Mouse (Mus musculus) effector memory CD4-positive, alpha-beta T cell, adult 7 months (primary cell): ENCODE results near the gene Magee2. TPM values are rescaled to one million over a fixed set of nuclear protein-coding genes. Genes with fewer than 3 reads are reported as not detected.

Experiments
- polyA plus RNA-seq: library from polyadenylated mRNA; unstranded; fragments of 100-300 nt; shearing (Covaris generic); gene quantifications from one replicate; pipeline ENCODE4 v1.2.1, GENCODE M21; 2017

The Magee2 gene
- polyA plus RNA-seq: 0.54 TPM

DNA sequence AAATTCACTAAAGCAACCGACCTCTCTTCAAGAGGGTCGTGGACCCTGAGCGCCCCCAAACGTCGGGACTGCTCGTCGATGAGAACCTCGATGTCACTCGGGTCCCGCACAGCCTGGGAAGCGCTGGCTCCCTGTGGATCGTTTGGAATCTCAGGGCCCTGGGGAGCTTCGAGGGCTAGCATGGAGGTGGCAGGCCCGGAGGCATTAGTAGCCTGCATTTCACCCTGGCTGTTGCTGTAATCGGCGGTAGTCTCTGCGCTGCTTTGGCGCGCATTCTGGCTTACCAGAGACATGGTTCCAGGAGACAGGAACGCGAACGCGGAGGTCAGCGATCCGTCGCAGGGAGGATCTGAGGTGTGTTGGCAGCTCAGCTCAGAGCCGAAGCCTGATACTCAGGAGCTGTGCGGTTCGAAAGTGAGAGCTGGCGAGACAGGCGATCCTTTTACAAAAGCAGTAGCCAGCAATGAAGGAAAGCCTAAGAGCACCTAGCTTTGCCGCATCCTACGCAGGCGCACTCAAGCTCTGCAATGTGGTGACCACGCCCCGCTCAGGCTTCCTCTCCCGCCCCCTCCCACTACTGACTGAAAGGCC is at the start of gene Magee2:
Gene Magee2, minus strand, starts transcription at position 517 of the 591 bp plus-strand sequence.

Other genes with a start within 250 kb of the Magee2 start
- gene Zdhhc15, start 186.2 kb downstream of the Magee2 start, polyA plus RNA-seq: 11.5 TPM
- 36.6 TPM for gene Pbdc1, start 222.5 kb upstream of the Magee2 start, polyA plus RNA-seq